ENCODE assay signal across 15 mouse cellular contexts in genomic region chr15:28064081-28064732, GRCm38 (mm10).
"Had no signal": no experiment of that assay in that cellular context is flagged by ENCODE, and none has a peak within 500 bp of the region (broad histone marks: within the 10 kb centered on the region; RNA-seq: fewer than 3 reads in every experiment).

No protein-coding gene starts in this region.

- H3K27me3 ChIP-seq: intestine, embryonic 15.5 days; limb, embryonic 13.5 days had no signal

- H3K9ac ChIP-seq: intestine, embryonic 15.5 days; limb, embryonic 13.5 days; liver, embryonic 14.5 days; neural tube, embryonic 12.5 days had no signal

- H3K9me3 ChIP-seq: intestine, embryonic 15.5 days; limb, embryonic 13.5 days; neural tube, embryonic 12.5 days had no signal

- H3K4me3 ChIP-seq: intestine, embryonic 15.5 days; limb, embryonic 13.5 days; midbrain, embryonic 10.5 days; neural tube, embryonic 12.5 days had no signal

- H3K36me3 ChIP-seq: intestine, embryonic 15.5 days; limb, embryonic 13.5 days; midbrain, embryonic 10.5 days; neural tube, embryonic 12.5 days had no signal

- H3K4me2 ChIP-seq: intestine, embryonic 15.5 days; limb, embryonic 13.5 days; neural tube, embryonic 12.5 days had no signal

- H3K4me1 ChIP-seq: intestine, embryonic 15.5 days; limb, embryonic 13.5 days had no signal

- H3K27ac ChIP-seq: intestine, embryonic 15.5 days; limb, embryonic 13.5 days; liver, embryonic 14.5 days; midbrain, embryonic 10.5 days; neural tube, embryonic 12.5 days had no signal

- DNase-seq: left cerebral cortex, postnatal 4 days; lung, adult 2 months; lung, postnatal 4 days; midbrain, embryonic 14.5 days; retina, postnatal 1 day; right cerebral cortex, postnatal 4 days; spleen, adult 18-20 months; thymus, adult 18-20 months; thymus, postnatal 25 days had no signal

- ATAC-seq: intestine, embryonic 15.5 days; lung, postnatal 0 days had no signal
